Mouse (Mus musculus) heart, adult 11 months (tissue): Measurements from ENCODE around the gene Hbq1a.
"Not testable (repeated sequence)": the region's sequence is repeated elsewhere in the genome, so short reads cannot be mapped to it uniquely, and the experiment has no call there.

Source experiments
- DNase-seq: peaks from one replicate; pipeline ENCODE4 v3.0.0; 2022

The Hbq1a gene

DNA sequence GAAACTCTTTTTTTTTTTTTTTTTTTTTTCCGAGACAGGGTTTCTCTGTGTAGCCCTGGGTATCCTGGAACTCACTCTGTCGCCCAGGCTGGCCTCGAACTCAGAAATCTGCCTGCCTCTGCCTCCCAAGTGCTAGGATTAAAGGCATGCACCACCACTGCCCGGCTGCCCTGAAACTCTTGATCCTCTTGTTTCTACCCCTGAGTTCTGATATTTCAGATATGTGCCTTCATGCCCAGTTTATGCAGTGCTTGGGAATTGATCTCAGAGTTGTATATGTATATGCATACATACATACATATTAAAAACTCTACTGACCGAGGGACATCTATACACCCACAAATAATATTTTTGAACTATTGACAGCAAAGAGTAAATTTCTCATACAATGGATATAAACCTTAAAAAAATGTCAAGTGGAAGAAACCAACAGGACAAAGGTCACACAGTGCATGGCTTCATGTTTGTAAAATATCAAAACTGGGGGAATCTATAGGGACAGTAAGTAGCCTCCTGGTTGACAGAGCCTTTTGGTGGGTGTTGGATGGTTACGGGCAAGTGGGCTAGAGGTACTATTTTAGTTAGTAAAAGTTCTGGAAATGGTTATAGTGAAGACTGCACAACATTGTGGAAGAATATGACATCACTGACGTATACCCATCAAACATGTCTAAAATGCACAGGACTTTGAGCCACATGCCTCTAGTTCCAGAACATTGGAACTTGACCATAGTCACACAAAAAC, 14.7 kb upstream of the Hbq1a start:
- DNase-seq, result peak; percentile 50

DNA sequence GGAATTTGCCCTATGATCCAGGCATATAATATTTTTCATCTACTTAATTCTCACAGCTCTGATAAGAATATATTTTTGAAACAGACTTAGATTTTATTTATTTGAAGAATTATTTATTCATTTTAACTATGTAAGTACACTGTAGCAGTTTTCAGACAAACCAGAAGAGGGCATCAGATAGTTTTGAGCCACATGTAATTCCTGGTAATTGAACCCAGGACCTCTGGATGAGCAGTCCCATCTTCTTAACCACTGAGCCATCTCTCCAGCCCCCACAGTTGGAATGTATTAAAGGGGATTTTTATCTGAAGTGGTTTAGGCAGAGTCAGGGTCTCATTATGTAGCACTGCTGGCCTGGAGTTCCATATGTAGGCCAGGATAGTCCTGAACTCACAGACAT, 14.0 kb upstream of the Hbq1a start:
- peak; percentile 17 for DNase-seq

DNA sequence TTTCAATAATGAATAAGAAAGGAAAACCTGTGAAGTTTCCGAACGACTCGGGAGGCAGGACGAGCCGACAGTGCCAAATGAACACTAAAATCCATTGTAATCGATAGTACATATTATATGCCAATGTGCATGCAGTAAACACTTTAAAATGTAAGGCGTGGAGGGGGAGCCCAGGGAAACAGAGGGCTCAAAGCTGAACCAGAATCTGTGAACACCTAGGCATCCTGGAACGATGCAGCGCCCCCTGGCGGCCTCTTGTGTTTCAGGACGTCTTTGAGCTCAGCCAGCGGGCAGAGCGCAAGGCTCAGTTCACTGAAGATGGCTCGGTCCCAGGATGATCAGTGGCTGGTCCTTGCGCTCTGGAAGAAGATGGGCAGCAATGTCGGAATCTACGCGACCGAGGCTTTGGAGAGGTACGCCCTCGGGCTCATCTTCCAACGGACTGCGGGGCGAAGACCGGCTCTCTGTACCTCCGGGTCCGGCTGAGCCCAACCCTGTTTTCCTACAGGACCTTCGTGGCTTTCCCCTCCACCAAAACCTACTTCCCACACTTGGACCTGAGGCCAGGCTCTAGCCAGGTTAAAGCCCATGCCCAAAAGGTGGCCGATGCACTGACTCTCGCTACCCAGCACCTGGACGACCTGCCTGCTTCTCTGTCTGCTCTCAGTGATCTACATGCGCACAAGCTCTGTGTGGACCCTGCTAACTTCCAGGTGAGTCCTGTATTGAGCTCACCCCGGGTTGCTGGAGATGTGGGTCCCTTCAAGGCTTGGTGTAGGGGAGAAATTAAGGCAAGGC, 13.0 kb upstream of the Hbq1a start, which contains the start of gene Hbq1b:
TSS of gene Hbq1b (plus strand) at position 271 of the 798 bp plus-strand sequence.
- peak; percentile 95 for DNase-seq

DNA sequence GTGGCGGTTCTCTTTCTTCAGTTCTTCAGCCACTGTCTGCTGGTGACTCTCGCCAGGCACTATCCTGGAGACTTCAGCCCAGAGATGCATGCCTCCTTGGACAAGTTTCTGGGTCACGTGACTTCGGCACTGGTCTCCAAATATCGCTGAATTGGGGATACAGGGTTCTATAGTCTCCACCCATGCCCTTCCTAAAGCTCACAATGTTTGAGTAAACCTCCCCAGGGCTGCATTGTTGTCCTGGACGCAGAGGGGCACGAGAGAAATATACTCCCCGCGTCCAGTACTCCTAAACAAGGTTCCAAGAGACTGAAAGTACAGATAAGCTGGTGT, 12.4 kb upstream of the Hbq1a start:
- DNase-seq, result peak; percentile 78

DNA sequence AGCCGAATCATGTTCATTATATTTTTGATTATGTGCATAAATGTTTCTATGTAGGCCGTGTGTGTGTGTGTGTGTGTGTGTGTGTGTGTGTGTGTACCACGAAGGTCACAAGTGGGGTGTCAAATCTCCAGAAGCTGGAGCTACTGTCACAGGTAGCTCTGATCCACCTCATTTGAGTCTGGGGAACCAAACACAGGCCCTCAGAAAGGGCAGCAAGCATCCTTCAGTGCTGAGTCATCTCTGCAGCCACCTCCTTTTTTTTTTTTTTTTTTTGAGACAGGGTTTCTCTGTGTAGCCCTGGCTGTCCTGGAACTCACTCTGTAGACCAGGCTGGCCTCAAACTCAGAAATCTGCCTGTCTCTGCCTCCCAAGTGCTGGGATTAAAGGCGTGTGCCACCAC, 7.0 kb upstream of the Hbq1a start:
- peak; percentile 21 for DNase-seq

DNA sequence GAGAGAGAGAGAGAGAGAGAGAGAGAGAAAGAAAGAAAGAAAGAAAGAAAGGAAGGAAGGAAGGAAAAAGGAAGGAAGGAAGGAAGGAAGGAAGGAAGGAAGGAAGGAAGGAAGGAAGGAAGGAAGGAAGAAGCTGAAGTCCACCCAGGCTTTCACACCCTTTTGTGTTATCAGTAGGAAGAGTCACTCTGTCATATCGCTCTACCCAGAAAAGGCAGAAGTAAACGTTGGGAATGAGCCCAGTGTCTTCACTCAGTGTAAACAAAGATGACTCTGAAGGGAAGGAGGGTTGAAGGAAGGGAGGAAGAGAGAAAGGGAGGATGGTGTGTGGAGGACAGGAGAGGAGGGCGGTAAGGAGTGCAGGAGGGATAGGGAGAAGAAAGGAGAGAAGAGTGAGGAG, 6.4 kb upstream of the Hbq1a start:
- DNase-seq, result not testable (repeated sequence)

DNA sequence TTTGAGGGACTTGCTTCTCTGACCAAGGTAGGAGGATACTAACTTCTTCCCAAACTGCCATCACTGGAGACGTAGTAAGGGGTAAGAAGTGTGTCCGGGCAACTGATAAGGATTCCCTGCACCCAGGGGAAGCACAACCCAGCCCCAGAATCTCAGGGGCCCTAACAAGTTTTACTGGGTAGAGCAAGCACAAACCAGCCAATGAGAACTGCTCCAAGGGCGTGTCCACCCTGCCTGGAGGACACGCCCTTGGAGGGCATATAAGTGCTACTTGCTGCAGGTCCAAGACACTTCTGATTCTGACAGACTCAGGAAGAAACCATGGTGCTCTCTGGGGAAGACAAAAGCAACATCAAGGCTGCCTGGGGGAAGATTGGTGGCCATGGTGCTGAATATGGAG, 3.7 kb upstream of the Hbq1a start, which contains the start of gene Hba-a2:
TSS of gene Hba-a2 (plus strand) at position 287 of the 400 bp plus-strand sequence.
- DNase-seq, result not testable (repeated sequence)

DNA sequence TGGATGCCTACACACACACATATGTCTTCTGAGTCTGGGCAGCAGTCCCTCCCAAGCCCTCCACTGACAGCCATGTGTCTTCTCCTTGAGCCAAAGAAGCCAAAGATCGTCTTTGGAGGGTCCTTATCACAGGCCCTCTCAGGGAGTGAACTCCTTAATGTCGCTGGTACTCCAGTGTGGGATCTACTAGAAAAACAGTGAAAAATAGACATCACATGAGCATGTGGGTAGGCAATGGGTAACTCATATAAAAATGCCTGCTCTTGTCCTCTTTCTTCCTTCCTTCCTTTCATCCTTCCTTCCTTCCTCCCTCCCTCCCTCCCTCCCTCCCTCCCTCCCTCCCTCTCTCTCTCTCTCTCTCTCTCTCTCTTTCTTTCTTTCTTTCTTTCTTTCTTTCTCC, 2.5 kb upstream of the Hbq1a start:
- not testable (repeated sequence) for DNase-seq

DNA sequence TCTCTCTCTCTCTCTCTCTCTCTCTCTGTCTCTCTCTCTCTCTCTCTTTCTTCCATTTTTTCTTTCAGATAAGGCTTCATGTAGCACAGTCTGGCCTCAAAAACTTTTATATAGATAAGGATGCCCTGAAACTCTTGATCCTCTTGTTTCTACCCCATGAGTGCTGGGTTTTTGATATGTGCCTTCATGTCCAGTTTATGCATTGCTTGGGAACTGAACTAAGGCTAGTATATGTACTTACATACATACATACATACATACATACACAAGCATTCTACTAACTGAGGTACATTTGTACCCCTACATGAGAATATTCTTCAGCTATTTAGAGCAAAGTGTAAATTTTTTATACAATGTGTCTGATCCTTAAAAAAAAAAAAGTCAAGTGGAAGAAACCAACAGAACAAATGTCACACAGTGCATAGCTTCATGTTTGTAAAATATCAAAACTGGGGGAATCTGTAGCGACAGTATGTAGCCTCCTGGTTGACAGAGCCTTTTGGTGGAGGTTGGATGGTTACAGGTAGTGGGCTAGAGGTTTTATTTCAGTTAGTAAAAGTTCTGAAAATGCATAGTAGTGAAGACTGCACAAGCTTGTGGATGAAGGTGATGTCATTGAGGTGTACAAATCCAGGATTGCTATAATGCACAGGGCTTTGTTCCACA, 1.9 kb upstream of the Hbq1a start:
- DNase-seq, result no peak

DNA sequence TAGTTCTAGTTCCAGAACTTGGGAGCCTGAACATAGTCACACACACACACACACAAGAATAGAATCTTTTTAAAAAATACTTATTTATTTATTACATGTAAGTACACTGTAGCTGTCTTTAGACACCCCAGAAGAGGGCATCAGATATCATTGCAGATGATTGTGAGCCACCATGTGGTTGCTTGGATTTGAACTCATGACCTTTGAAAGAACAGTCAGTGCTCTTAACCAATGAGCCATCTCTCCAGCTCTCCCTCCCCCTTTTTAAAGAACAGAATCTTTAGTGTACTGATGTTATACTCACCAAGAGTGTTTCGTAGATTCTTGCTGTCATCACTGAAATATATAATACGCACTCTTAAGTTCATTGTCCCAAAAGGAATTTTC, 1.3 kb upstream of the Hbq1a start:
- no peak for DNase-seq

DNA sequence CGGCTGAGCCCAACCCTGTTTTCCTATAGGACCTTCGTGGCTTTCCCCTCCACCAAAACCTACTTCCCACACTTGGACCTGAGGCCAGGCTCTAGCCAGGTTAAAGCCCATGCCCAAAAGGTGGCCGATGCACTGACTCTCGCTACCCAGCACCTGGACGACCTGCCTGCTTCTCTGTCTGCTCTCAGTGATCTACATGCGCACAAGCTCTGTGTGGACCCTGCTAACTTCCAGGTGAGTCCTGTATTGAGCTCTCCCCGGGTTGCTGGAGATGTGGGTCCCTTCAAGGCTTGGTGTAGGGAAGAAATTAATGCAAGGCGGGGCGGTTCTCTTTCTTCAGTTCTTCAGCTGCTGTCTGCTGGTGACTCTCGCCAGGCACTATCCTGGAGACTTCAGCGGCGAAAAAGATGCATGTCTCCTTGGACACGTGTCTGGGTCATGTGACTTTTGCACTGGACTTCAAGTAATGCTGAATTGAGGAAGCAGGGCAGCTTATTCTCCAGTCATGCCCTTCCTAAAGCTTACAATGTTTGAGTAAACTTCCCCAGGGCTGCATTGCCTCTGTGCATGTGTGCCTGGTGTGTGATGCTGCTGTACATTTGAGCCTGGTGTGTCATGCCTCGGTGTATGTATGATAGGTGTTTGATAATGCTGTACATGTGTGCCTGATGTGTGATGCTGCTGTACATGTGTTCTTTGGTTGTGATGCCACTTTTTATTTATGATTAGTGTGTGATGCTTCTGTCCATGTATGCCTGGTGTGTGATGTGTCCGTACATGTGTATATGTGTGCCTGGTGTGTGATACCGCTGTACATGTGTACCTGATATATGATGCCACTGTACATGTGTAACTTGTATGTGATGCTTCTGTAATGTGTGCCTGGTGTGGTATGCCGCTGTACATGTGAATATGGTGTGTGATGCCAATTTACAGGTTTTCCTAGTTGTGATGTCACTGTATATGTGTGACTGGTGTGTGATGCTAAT, 704 bp downstream of the Hbq1a start:
- no peak for DNase-seq

DNA sequence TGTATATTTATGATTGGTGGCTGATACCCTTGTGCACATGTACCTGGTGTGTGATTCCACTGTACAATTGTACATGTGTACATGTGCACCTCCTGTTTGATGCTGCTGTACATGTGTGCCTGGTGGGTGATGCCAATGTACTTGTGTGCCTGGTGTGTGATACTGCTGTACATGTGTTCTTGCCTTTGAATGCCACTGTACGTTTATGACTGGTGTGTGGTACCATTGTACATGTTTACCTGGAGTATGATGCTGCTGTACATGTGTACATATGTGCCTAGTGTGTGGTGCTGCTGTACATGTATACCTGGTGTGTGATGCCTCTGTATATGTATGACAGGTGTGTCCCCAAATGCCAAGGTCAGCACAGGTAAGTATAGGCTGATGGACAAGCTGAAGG, 1.6 kb downstream of the Hbq1a start:
- peak; percentile 42 for DNase-seq

DNA sequence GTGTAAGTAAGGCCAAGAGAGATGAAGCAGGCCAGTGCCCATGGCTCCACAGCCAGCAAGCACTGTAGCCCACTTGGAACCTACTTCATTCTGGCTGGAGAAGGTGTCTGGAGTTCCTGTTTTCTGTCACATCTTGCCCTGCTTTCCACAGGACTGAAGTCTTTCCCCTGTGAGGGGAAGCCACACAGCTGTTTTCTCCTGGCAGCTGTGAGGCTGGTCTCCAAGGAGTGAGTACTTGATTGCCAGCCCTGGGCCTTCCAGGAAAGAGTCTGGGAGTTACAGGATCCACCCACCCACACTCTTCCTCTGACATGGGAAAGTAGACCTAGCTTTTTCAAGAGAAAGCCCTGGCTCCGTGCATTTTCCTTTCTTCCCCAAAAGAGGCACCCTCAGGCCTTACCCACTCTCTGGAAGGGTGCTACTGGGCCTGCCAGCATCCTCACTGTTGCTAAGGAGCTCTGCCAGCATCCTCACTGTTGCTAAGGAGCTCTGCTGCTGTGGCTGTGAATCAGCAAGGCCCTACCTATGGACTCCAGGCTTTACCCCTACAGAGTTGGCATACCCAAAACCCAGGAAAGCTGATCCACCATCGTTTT, 3.1 kb downstream of the Hbq1a start:
- DNase-seq, result peak; percentile 95

DNA sequence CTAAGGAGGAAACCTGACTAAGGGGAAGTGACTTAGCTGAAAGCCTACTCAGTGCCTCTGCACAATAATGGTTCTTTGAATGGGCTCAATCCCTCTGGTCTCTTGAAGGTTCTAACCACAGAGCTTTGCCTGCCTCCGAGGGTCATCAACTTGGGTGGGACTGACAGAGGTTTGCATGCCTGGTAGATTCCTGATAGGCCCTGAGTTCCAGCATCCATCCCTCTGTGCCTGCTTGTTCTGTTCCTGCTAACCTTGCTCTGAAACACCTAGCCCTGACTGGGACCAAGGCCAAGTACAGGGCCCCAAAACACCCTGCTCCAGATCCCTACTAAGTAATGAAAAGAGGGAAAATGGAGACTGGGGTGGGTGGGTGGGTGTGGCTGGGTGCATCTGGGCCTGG, 3.6 kb downstream of the Hbq1a start:
- DNase-seq, result peak; percentile 76

DNA sequence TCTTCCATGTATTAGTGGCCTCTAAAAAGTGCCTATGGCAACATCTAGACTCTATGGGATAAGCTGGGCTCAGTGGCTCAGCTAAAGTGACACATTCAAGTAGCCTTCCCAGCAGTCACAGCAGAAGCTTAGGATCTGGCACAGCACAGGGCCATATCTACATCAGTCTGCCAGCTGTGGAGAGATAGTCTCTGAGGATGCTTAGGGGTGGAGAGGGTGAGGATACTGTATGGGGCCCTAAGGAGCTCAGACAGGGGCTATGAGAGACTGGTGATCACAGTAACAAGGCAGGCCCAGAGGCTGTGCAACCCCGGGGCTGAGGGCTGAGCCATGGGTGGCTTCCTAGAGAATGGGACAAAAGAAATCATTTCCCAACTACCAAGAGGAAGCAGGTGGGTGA, 7.1 kb downstream of the Hbq1a start:
- DNase-seq, result no peak

DNA sequence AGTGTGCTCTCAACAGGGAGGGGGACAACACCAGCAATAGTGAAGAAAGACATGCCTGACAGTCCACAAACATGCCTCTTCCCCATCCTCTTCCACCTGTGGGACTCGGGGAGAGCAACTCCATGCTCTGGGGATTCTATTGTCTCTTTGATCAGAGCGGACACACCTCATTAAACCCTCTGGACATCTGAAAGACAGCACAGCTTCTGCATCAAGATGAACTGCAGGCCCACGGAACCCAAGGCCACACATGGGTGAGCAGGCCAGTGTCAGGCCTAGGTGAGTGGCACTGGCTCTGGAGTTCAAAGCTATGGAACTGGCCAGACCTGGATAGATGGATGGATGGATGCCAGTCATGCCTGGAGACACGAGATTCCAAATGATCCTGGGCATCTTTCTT, 9.6 kb downstream of the Hbq1a start:
- DNase-seq, result no peak

DNA sequence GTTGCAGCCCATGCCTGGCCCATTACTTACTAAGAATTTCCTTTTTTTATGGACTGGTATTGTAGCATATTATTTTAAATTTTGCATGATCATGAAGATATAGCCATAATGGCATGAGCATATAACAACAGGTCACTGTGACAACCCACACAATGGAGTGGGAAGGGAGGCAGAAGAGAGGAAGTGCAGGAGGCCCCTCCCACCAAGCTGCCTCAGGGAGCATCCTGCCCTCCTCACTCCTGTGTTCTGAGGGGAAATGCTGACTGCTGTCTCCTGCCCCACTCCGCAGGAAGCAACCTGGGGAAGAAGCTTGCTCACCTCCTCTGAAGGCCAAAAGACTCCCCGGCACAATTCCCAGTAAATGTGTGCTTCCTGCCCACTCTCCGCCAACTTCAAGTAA, 10.1 kb downstream of the Hbq1a start:
- no peak for DNase-seq

DNA sequence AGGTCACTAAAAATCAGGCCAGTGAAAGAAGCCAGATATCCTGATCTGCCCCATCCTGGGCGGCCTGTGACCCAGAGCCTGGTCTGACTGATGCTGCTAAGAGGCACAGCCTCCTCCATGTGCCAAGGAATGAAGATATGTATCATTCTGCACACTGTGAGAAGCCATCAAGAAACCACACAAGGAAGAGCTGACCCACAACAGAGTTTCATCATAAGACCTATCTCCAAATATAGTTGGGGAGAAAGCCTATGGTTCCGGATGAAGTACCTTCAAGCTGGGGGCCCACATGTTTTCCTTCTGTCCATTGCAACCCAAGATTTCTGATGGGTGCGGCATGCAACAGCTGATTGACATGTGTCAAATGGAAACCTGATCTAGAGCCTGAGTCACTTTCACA, 16.1 kb downstream of the Hbq1a start:
- no peak for DNase-seq

DNA sequence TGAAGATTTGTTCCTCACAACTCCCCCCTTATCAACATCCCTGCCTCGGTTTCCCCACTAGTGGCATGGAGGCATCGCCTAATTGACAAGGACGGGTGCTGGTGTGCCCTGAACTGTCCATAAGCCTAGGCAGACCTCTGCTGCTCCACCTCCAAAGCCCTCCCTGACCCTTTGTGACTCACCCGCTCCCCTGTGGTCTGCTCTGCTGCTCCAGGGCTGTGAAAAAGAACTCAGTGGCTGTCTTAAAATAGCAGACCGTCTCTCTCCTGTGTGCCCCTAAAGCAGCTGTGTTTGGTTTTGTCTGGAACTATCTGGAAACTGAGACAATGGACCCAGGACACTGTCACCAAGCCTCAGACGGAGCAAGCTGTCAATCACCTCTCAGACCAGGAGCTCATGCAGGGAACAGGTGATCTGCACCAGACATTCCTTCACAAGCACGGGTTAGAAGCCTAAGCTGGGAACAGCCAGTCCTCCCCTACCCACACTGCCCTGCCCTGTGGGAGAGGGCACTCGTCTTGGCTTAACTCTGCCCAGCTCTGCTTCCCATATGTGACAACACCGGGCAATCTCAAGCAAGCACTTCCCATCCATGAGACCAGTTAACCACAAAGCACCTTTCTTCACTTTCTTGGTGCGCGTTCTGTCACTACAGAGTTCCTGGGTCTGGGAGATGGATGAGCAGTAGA, 20.8 kb downstream of the Hbq1a start:
- peak; percentile 70 for DNase-seq

DNA sequence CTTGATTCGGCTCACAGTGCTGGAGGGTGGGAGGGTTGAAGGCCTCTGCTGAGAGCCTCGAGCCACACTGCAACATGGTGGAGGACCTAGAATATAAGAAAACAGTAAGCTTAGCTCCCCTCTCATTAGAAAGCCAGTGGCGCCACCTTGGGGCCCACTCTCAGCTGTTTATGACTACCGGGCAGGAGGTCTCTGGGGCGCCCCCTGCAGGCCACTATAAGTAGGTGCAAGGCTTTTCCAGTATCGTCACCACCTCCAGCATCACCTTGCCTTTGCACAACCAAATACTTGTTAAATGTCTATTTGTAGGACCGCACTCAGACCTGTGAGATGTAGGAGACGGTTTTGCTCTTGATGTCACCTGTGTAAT, 21.3 kb downstream of the Hbq1a start:
- DNase-seq, result peak; percentile 96

DNA sequence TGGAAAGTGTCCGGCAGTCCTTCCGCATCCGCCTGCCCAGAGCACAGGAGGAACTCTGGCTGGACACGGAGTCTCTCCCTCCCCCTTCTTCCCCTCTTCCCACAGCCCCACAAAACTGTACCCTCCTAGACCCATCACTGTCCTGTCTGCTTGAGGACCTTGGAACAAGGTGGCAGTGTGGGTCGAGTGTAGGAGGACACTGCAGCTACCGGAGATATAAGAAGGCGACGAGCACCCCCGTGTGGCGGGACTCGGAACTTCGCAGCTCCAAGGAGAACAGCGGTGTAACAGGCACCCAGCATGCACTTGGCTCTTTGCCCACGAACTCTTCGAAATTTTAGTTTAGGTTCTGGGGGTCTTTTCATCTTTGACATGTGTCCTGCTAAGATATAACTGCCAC, 24.7 kb downstream of the Hbq1a start:
- DNase-seq, result peak; percentile 98

DNA sequence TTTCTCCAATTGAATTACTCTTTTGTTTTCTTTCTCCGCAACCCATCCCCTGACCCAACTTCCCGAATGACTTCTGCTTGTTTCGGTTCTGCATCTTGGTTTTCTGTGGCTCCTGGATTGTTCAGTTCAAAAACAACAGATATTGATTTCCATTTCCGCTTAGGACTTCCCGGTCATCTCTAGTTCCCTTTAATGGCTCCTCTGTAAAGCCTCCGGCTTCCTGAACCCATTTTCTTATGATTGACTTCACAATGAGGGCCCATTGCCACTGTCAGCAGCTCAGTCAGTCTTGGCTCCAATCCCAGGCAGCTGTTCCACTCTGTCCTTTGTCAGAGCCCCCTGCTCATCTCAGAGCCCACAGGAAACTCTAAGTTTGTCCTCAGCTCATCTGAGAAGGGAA, 31.2 kb downstream of the Hbq1a start:
- DNase-seq, result peak; percentile 98
